Mouse (Mus musculus): ENCODE measurements around the gene Ino80e.

DNA sequence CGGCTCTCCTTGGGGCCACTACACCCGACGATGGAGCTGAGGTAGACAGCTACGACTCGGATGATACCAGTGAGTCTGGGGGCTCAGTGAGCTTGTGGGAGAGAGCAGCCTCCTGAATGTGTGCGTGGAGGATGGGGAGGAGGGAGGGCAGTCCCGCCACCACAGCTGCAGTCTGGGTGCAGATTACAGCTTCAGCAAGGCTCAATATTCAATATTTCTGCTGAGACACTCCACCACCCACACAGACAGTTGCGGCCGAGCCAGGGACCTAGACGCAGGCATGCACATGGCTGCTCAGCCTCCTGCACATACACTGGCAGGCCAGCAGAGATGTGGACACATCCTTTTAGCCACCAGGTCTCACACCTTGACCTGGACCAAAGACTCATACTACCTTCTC, 13.4 kb downstream of the Ino80e start:
- TF ChIP-seq CTCF (IDR thresholded peaks at IDR 0.05; ENCODE audit: low read depth, low read length) = no peak
- no peak for TF ChIP-seq GATA2 (IDR thresholded peaks at IDR 0.05; ENCODE audit: borderline replicate concordance, low read depth, low read length)

Data from G1E (cell line).